Mouse (Mus musculus) liver, embryonic 14.5 days (tissue): ENCODE data around the gene Fuom.

ENCODE experiments used
- CTCF ChIP-seq: IDR thresholded peaks from 2 replicates; pipeline ENCODE4 v1.5.1; 2016; ENCODE audit warnings: antibody characterized with exemption, low read depth, control low read depth
- EP300 ChIP-seq: IDR thresholded peaks from 2 replicates; pipeline ENCODE4 v1.6.1; 2016; ENCODE audit warnings: antibody characterized with exemption, low read depth

DNA sequence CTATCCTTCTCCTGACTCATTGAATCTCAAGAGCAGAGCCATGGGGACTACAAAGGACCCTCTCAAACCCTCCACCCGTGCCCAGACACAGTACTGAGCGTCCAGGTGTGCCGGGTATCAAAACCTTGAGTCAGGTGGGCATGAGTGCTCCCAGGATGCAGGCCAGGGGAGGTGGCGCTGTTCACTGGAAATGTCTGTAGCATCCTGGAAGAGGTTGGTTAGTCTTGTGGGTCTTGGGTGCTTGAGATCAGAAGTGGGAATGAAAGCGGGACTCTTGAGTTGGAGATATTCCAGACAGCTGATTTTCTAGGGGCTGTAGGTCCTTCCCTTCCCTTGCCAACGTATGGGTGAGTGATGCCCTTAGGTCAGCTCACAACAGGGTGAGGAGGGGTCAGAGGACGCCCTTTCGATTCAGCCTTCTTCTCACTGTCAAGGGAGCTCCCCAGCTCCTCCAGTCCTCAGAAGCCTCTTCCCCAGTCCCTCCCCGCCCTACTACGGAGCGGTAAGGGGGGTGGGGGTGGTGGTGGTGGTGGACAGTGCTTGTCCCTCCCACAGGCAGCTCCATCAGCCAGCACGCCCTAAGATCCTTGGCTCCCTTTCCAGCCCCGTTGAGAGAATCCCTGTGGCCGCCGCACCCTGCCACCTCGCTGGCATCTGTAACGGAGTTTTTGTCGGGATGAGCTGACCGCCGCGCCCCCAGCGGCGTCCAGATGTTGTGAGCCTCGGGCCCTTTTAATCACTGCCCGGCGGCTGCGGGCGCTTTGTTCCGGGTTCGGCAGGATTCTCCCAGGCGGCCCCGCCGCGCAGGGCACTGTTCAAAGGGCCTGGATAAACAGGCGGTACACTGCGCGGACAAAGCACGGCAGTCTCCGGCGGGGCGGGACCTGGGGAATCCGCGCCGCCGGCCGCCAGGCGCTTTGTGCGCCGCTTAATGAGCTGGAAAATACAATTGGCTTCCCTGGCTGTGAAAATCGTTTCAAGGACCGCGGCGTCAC lies 44.5 kb downstream of the Fuom start:
- TF ChIP-seq CTCF (no peak), EP300 (no peak)
